Mouse (Mus musculus): ENCODE results near the gene Ero1l.

Gene Ero1l

GRCm38 (mm10) chr14:45303939-45304338 lies 14.6 kb downstream of the Ero1l start:
- DNase-seq: no peak

GRCm38 (mm10) chr14:45291608-45292007 lies 27.0 kb downstream of the Ero1l start:
- DNase-seq: no peak

- no peak for DNase-seq
These were observed 36.5 kb downstream of the Ero1l start for GRCm38 (mm10) chr14:45282066-45282465.

GRCm38 (mm10) chr14:45275816-45276215 lies 42.8 kb downstream of the Ero1l start:
- DNase-seq: no peak

- no peak for DNase-seq
These were observed 54.6 kb downstream of the Ero1l start for GRCm38 (mm10) chr14:45263831-45264592.

GRCm38 (mm10) chr14:45251548-45252076 lies 67.0 kb downstream of the Ero1l start:
- DNase-seq: no peak

- DNase-seq: peak; percentile 18
These were observed 77.0 kb downstream of the Ero1l start for GRCm38 (mm10) chr14:45241613-45242012.

- no peak for DNase-seq
These were observed 79.5 kb downstream of the Ero1l start for GRCm38 (mm10) chr14:45239042-45239441.

Data from thymus, postnatal 14 days (tissue).